In the genomic region with DNA sequence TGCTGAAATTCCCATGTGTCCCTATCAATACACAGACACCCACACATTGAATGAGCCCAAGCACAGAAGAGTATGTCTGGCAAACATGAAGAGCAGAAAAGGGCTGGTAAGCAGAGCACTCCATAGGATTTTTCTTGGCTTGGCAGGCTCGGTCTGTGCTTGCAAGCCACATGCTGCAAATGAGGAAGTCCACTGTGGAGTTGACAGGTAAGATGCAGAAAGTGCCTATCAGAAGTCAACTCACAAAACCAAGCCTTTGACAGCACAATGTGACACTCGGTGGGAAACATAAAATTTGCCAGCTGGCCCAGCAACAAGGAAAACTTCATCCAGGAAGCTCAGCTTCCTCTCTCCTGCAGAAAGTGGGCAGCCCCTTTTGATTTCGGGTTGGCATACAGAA, we compare ENCODE assay signal across 13 mouse cellular contexts.
A peak's percentile ranks its signal among the peaks of the same experiment; 100 is the strongest.
DNase-seq lines count a peak whose midpoint lies in the region; ATAC-seq lines count a peak whose summit lies in the region.
"Had no signal": no experiment of that assay in that cellular context is flagged by ENCODE, and none has a peak within 500 bp of the region (broad histone marks: within the 10 kb centered on the region; RNA-seq: fewer than 3 reads in every experiment).

No protein-coding gene starts in this region.

- no peaks in the 10 kb centered on the region for H3K36me3 ChIP-seq in midbrain, embryonic 14.5 days (ENCODE audit: control insufficient read depth, insufficient read depth, low read length)
- no peaks in the 10 kb centered on the region for H3K36me3 ChIP-seq in midbrain, embryonic 11.5 days (ENCODE audit: control insufficient read depth, insufficient read depth, low read length)
- H3K36me3 ChIP-seq: heart, embryonic 15.5 days; liver, embryonic 12.5 days had no signal

- H3K4me2 ChIP-seq in midbrain, embryonic 14.5 days (ENCODE audit: low read length), result no peak overlapping the region
- no peak overlapping the region for H3K4me2 ChIP-seq in midbrain, embryonic 11.5 days
- H3K4me2 ChIP-seq: heart, embryonic 15.5 days; liver, embryonic 12.5 days had no signal

- 70% methylated on average over 3 of the region's 3 CpGs for WGBS in midbrain, embryonic 14.5 days
- WGBS in midbrain, embryonic 11.5 days, result 79% methylated on average over 3 of the region's 3 CpGs

- H3K9me3 ChIP-seq in midbrain, embryonic 14.5 days (ENCODE audit: control insufficient read depth, low read length), result no peaks in the 10 kb centered on the region
- no peaks in the 10 kb centered on the region for H3K9me3 ChIP-seq in midbrain, embryonic 11.5 days (ENCODE audit: control insufficient read depth, low read length)
- H3K9me3 ChIP-seq: heart, embryonic 15.5 days; liver, embryonic 12.5 days had no signal

- no peak overlapping the region for H3K27ac ChIP-seq in midbrain, embryonic 14.5 days (replicated peaks; ENCODE audit: low read depth, low read length)
- no peak overlapping the region for H3K27ac ChIP-seq in midbrain, embryonic 11.5 days (ENCODE audit: low read depth, low read length)
- H3K27ac ChIP-seq: heart, embryonic 15.5 days; liver, embryonic 12.5 days had no signal

- H3K9ac ChIP-seq in midbrain, embryonic 14.5 days (replicated peaks; ENCODE audit: low read length), result no peak overlapping the region
- H3K9ac ChIP-seq in midbrain, embryonic 11.5 days (ENCODE audit: low read length), result no peak overlapping the region
- H3K9ac ChIP-seq: heart, embryonic 15.5 days; liver, embryonic 12.5 days had no signal

- ATAC-seq in frontal cortex, adult (ENCODE audit: low TSS enrichment), result peak; percentile 77
- no peak for ATAC-seq in midbrain, embryonic 14.5 days (ENCODE audit: low FRiP score, low TSS enrichment)
- ATAC-seq in midbrain, embryonic 11.5 days (ENCODE audit: low FRiP score), result no peak
- ATAC-seq: inflammation-experienced regulatory T-cells, adult 6 months; liver, embryonic 12.5 days had no signal

- no peaks in the 10 kb centered on the region for H3K4me1 ChIP-seq in midbrain, embryonic 14.5 days (ENCODE audit: control insufficient read depth, insufficient read depth, low read length)
- H3K4me1 ChIP-seq in midbrain, embryonic 11.5 days (ENCODE audit: control insufficient read depth, insufficient read depth, low read length), result no peaks in the 10 kb centered on the region
- H3K4me1 ChIP-seq: heart, embryonic 15.5 days; liver, embryonic 12.5 days had no signal

- H3K27me3 ChIP-seq in midbrain, embryonic 14.5 days (ENCODE audit: control insufficient read depth, insufficient read depth, low read length), result no peaks in the 10 kb centered on the region
- no peaks in the 10 kb centered on the region for H3K27me3 ChIP-seq in midbrain, embryonic 11.5 days (ENCODE audit: control insufficient read depth, insufficient read depth, low read length)
- H3K27me3 ChIP-seq: heart, embryonic 15.5 days; liver, embryonic 12.5 days had no signal

- DNase-seq in frontal cortex, postnatal 25 days (ENCODE audit: low spot score in 2 of 2), result no peak
- DNase-seq in midbrain, embryonic 14.5 days, result peak; percentile 5
- no peak for DNase-seq in midbrain, embryonic 11.5 days (ENCODE audit: low spot score, missing footprints)
- peak; percentile 86 to 92 for DNase-seq in cerebellum, postnatal 10 days
- DNase-seq in right cerebral cortex, postnatal 25 days, result peak; percentile 15
- no peak for DNase-seq in adrenal gland, adult (ENCODE audit: inconsistent age in 2 of 2, low spot score in 1 of 2)
- DNase-seq in lung, postnatal 14 days, result no peak
- DNase-seq: gastrocnemius, postnatal 25 days; thymus, postnatal 25 days had no signal

- H3K4me3 ChIP-seq in midbrain, embryonic 14.5 days (replicated peaks; ENCODE audit: low read depth, low read length), result no peak overlapping the region
- no peak overlapping the region for H3K4me3 ChIP-seq in midbrain, embryonic 11.5 days (ENCODE audit: low read depth, low read length)
- H3K4me3 ChIP-seq: heart, embryonic 15.5 days; liver, embryonic 12.5 days had no signal

Comparison
In these comparisons a context has a peak if more than half of its experiments do, and no peak if none do; other contexts are left out.
1. DNase-seq: peak in midbrain, embryonic 14.5 days (single experiment), cerebellum, postnatal 10 days (2 of 2) and right cerebral cortex, postnatal 25 days (single experiment); none in frontal cortex, postnatal 25 days (0 of 2), midbrain, embryonic 11.5 days (single experiment), adrenal gland, adult (0 of 2) and lung, postnatal 14 days (single experiment).